Mouse (Mus musculus): ENCODE results near the gene Bzw1. TPM values are rescaled to one million over a fixed set of nuclear protein-coding genes. Genes with fewer than 3 reads are reported as not detected.

The Bzw1 gene
- total RNA-seq, 2 experiments from 2014 or later, result 54.4 to 73.9 TPM

DNA sequence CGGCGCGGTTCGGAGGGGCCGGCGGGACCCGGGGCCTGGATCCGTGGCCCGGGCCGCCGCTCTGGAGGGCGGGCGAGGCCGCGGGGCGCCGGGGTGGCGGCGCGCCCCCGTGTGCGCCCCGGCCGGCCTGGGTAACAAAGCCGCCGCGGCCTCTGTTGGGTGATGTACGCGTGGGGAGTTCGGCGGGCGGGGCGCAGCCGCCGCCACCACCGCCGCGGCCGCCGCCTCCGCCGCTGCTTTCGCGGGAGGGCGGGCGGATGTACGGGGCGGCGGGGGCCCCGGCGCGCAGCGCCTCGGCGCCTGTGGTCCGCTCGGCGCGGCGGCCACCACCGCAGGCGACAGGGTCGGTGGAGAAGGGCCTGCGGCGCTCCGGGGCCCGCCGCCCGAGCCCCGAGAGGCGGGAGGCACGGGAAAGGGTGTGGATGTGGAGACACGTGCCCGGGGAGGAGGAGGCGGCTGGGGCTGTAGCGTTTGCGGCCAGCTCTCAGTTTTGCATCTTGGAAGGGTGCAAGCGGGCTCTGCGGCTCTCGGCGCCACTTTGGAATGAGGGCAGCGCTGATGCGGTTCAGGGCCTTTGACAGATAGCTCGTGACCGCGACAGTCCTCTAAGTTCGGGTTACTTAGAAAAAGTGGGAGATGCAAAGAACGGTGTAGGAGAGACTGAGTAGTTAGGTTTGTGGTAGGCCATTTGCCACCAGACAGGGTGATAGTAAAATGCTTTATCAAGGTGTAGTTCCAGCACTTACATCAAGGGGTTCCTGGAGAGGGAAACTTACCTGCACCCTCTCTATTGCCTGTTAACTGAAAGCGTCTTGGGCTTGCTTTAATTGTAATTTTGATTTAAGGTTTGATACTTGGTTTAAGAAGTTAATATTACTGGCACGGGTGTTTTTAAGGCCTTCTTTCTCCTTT lies 842 bp downstream of the Bzw1 start:
- DNase-seq, result peak; percentile 63
- intact Hi-C loops (cut with DNase I; ENCODE audit: low total_unique reads), result no loop called here

DNA sequence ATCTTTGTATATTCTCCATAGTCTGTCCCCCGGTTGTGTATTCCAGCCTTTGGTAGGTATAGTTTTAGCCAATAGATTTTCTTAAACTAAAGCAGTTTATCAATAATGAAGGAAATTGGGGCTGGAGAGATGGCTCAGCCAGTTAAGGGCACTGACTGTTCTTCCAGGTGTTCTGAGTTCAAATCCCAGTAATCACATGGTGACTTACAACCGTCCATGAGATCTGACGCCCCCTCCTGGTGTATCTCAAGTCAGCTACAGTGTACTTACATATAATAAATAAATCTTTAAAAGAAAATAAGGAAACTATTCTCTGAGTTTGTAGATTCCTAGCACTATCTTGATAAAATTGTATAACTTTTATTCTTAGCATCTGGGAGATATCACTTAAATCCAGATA lies 2.6 kb downstream of the Bzw1 start:
- intact Hi-C loops (cut with DNase I; ENCODE audit: low total_unique reads), result no loop called here

GRCm38 (mm10) chr1:58396179-58396578 lies 3.5 kb downstream of the Bzw1 start:
- no peak for DNase-seq
- intact Hi-C loops (cut with DNase I; ENCODE audit: low total_unique reads), result no loop called here

More for the DNA sequence above, 2.6 kb downstream of the Bzw1 start:
- no peak for DNase-seq

- intact Hi-C loops (cut with DNase I; ENCODE audit: low total_unique reads), result no loop called here
- DNase-seq, result no peak
Observed at GRCm38 (mm10) chr1:58397731-58398130, 5.0 kb downstream of the Bzw1 start.

GRCm38 (mm10) chr1:58401396-58401795 lies 8.7 kb downstream of the Bzw1 start:
- intact Hi-C loops (cut with DNase I; ENCODE audit: low total_unique reads), result no loop called here

GRCm38 (mm10) chr1:58403745-58404144 lies 11.0 kb downstream of the Bzw1 start:
- DNase-seq, result no peak
- intact Hi-C loops (cut with DNase I; ENCODE audit: low total_unique reads), result no loop called here

More at GRCm38 (mm10) chr1:58401396-58401795, 8.7 kb downstream of the Bzw1 start:
- DNase-seq, result no peak

DNA sequence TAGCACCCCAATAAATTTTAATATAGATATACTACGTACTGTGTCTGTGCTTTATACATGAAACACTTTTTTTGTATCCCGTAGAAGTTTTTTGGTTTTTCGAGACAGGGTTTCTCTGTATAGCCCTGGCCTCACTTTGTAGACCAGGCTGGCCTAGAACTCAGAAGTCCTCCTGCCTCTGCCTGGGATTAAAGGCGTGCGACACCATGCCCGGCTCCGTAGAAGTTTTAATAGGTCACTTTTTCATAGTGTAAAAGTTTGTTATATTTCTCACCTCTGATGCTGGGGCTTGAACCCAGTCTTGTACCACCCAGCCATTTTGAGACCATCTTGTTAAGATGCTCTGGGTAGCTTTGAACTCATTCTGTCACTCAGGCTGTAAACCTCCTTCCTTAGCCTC lies 14.6 kb downstream of the Bzw1 start:
- DNase-seq, result no peak
- intact Hi-C loops (cut with DNase I; ENCODE audit: low total_unique reads), result no loop called here

DNA sequence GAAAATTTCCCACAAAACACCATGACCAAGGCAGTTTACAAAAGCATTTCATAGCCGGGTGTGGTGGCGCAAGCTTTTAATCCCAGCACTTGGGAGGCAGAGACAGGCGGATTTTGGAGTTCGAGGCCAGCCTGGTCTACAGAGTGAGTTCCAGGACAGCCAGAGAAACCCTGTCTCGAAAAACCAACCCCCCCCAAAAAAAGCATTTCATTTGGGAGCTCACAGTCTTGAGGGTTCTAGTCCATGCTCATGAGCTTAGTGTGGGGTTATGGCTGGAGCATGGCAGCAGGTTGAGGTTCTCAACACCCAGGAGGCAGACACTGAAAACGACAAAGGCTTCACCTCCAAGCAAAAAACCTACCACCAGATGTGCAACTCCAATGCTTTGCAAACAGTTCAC lies 15.4 kb downstream of the Bzw1 start:
- intact Hi-C loops (cut with DNase I; ENCODE audit: low total_unique reads), result no loop called here
- DNase-seq, result no peak

DNA sequence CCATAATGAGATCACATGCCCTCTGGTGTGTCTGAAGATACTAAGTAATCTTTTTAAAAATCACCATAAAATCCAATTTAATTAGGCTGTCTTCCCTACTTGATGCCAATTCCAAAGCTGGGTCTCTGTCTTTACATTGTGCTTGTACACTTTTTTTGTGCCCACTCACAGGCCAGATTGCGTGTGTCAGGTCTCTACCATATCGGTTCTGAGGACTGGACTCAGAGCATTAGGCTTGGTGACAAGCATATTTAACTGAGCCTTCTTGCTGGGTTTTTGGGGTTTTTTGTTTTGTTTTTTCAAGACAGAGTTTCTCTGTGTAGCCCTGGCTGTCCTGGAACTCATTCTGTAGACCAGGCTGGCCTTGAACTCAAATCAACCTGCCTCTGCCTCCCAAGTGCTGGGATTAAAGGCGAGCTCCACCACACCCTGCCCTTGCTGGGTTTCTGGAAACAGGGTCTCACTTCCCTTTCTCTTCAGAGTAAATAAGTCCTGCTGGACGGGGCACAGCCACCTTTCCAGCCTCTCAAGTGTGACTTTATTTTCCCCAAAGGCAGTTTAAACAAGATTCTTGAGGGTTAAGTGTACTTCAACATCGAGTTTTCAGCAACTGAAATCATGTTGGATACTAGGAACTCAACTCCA lies 17.0 kb downstream of the Bzw1 start:
- intact Hi-C loops (cut with DNase I; ENCODE audit: low total_unique reads), result no loop called here
- no peak for DNase-seq

DNA sequence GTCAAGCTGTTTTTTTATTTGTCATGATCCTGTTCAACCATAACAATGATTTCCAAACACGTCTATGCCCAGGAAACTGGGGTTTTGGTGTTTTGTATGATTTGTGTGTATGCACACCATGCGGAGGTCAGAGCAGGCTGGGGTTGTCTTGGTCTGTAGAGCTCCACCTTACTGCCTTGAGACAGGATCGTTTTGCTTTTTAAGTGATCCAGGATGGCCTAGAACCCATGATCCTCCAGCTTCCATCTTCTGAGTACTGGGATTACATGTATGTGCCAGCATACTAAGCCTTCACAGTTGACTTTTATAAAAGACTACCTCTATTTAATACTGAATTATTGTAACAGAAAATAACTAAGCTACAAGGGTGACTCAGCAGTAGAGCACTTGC lies 17.5 kb downstream of the Bzw1 start:
- intact Hi-C loops (cut with DNase I; ENCODE audit: low total_unique reads), result no loop called here
- no peak for DNase-seq

- intact Hi-C loops (cut with DNase I; ENCODE audit: low total_unique reads), result no loop called here
- no peak for DNase-seq
Observed at GRCm38 (mm10) chr1:58410776-58411175, 18.1 kb downstream of the Bzw1 start.

GRCm38 (mm10) chr1:58415442-58415841 lies 22.7 kb downstream of the Bzw1 start:
- no peak for DNase-seq
- intact Hi-C loops (cut with DNase I; ENCODE audit: low total_unique reads), result no loop called here

- intact Hi-C loops (cut with DNase I; ENCODE audit: low total_unique reads), result no loop called here
- no peak for DNase-seq
Observed at GRCm38 (mm10) chr1:58416048-58416447, 23.4 kb downstream of the Bzw1 start.

DNA sequence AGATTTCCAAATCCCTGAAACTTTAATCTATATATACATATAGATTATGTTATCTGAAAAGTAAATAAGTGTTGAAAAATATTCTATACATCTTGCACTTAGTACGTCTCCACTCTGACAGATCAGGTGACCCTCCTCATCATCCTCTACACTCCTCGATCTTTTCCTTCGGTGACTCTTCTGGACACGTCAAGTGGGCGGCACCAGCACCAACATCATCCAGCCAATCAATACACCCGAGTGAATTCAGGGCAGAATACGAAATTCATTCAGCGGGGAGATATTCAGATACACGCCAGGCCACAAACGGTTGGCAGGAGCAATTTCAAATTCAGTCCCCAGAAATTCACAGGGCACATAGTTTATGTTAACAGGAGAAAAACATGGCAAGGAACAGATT lies 27.3 kb downstream of the Bzw1 start:
- no peak for DNase-seq
- intact Hi-C loops (cut with DNase I; ENCODE audit: low total_unique reads), result no loop called here

DNA sequence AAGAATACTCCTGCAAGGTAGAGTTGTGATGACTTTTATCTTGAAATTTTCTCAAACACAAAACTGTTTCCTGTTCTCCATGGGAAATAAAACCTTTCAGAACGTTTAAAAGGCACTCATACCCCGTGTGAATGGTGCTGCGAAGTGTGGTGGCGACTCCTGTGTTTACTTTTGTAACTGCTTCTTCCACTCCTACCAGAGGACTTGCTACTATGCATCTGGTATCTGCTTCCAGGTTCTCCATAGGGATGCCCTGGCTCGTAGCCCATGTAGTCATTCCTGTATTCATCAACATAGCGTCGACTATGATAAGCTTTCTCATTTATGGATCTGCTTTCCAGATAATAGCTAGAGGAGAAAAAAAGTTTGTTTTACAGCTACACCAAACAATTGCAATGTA lies 28.3 kb downstream of the Bzw1 start:
- DNase-seq, result no peak
- intact Hi-C loops (cut with DNase I; ENCODE audit: low total_unique reads), result no loop called here

DNA sequence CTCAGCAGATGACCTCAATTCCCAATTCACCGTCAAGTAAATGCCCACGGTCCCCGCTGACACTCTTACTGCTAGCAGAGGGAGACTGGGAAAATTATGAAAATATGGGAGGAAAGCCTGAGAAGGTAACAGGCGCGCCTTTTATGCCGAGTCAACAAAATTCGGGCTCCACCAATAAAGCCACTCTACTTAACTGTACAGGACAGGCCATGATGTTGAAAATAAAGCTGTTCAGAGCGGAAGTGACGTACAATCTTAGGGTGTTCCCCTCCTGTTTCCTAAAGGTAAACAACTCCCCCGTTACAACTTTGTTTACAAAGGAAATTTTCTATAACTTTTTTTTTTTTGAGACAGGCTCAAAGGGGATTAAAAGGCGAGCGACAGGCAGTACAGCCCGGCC lies 30.2 kb downstream of the Bzw1 start:
- DNase-seq, result no peak
- intact Hi-C loops (cut with DNase I; ENCODE audit: low total_unique reads), result no loop called here

- intact Hi-C loops (cut with DNase I; ENCODE audit: low total_unique reads), result no loop called here
Observed at GRCm38 (mm10) chr1:58423371-58424248, 30.9 kb downstream of the Bzw1 start, which contains the start of gene Clk1. TSS of gene Clk1 (minus strand) at chr1:58424066.

GRCm38 (mm10) chr1:58424551-58424950 lies 31.9 kb downstream of the Bzw1 start:
- DNase-seq, result no peak
- intact Hi-C loops (cut with DNase I; ENCODE audit: low total_unique reads), result no loop called here

More at GRCm38 (mm10) chr1:58423371-58424248, 30.9 kb downstream of the Bzw1 start, which contains the start of gene Clk1:
- DNase-seq, result peak; percentile 97

GRCm38 (mm10) chr1:58444691-58445090 lies 52.0 kb downstream of the Bzw1 start:
- no peak for DNase-seq
- intact Hi-C loops (cut with DNase I; ENCODE audit: low total_unique reads), result no loop called here

All from gastrocnemius, postnatal 14 days (tissue).